Mouse (Mus musculus): ENCODE results near the gene BC005537. TPM values are rescaled to one million over a fixed set of nuclear protein-coding genes. Genes with fewer than 3 reads are reported as not detected.

Gene BC005537
- polyA plus RNA-seq, 1 experiment from 2014 or later, result 24.0 TPM

GRCm38 (mm10) chr13:24859115-24859514, 57.7 kb downstream of the BC005537 start:
- Histone ChIP-seq H3K27ac (no peak overlapping the region), H3K36me3 (0 out of 2 replicates have a peak, but pooled peaks cover 6% of the 10 kb centered on the region), H3K9ac (replicated peaks) (no peak overlapping the region), H3K4me3 (replicated peaks) (no peak overlapping the region), H3K4me1 (replicated peaks) (no peaks in the 10 kb centered on the region), H3K4me2 (replicated peaks) (no peak overlapping the region), H3K9me3 (no peaks in the 10 kb centered on the region), H3K27me3 (no peaks in the 10 kb centered on the region)
- no peak for ATAC-seq

GRCm38 (mm10) chr13:24861084-24861483, 59.6 kb downstream of the BC005537 start:
- Histone ChIP-seq H3K9ac (replicated peaks) (no peak overlapping the region), H3K4me3 (replicated peaks) (no peak overlapping the region), H3K27me3 (no peaks in the 10 kb centered on the region), H3K4me1 (replicated peaks) (no peaks in the 10 kb centered on the region), H3K9me3 (no peaks in the 10 kb centered on the region), H3K4me2 (replicated peaks) (no peak overlapping the region), H3K36me3 (0 out of 2 replicates have a peak, but pooled peaks cover 6% of the 10 kb centered on the region), H3K27ac (no peak overlapping the region)
- no peak for ATAC-seq
- WGBS, result 84% methylated on average over 12 of the region's 12 CpGs

- no peaks in the 10 kb centered on the region for H3K27me3 ChIP-seq
- WGBS, result 84% methylated on average over 7 of the region's 7 CpGs
- no peaks in the 10 kb centered on the region for H3K4me1 ChIP-seq (replicated peaks)
- H3K36me3 ChIP-seq, result 0 out of 2 replicates have a peak, but pooled peaks cover 6% of the 10 kb centered on the region
- no peaks in the 10 kb centered on the region for H3K9me3 ChIP-seq
- no peak overlapping the region for H3K4me3 ChIP-seq (replicated peaks)
- ATAC-seq, result no peak
- H3K9ac ChIP-seq (replicated peaks), result no peak overlapping the region
- H3K4me2 ChIP-seq (replicated peaks), result no peak overlapping the region
- H3K27ac ChIP-seq, result no peak overlapping the region
Observed at GRCm38 (mm10) chr13:24862021-24862420, 60.6 kb downstream of the BC005537 start.

GRCm38 (mm10) chr13:24862520-24862919, 61.1 kb downstream of the BC005537 start:
- Histone ChIP-seq H3K4me1 (replicated peaks) (no peaks in the 10 kb centered on the region), H3K4me2 (replicated peaks) (no peak overlapping the region), H3K27ac (no peak overlapping the region), H3K9ac (replicated peaks) (no peak overlapping the region), H3K36me3 (0 out of 2 replicates have a peak, but pooled peaks cover 4% of the 10 kb centered on the region), H3K9me3 (no peaks in the 10 kb centered on the region), H3K27me3 (no peaks in the 10 kb centered on the region), H3K4me3 (replicated peaks) (no peak overlapping the region)
- 57% methylated on average over 7 of the region's 7 CpGs for WGBS
- no peak for ATAC-seq

Other genes with a start within 250 kb of the BC005537 start
- 22.3 and 29.1 TPM in 2 replicates for gene Ripor2, start 219.5 kb upstream of the BC005537 start, polyA plus RNA-seq (2015; fragmentation: Nextera tagmentation; extraction: Ambion mirVana)
- not detected in 2 replicates for gene Armh2, start 60.4 kb upstream of the BC005537 start, polyA plus RNA-seq (2015; fragmentation: Nextera tagmentation; extraction: Ambion mirVana)
- 43.9 and 45.7 TPM in 2 replicates for gene Gmnn, start 39.7 kb upstream of the BC005537 start, polyA plus RNA-seq (2015; fragmentation: Nextera tagmentation; extraction: Ambion mirVana)
- gene Acot13, start 29.9 kb downstream of the BC005537 start, polyA plus RNA-seq (2015; fragmentation: Nextera tagmentation; extraction: Ambion mirVana), result 45.6 and 46.3 TPM in 2 replicates
- gene Tdp2, start 30.0 kb downstream of the BC005537 start, polyA plus RNA-seq (2015; fragmentation: Nextera tagmentation; extraction: Ambion mirVana), result 42.7 and 45.7 TPM in 2 replicates
- 2.6 and 2.7 TPM in 2 replicates for gene D130043K22Rik, start 43.5 kb downstream of the BC005537 start, polyA plus RNA-seq (2015; fragmentation: Nextera tagmentation; extraction: Ambion mirVana)
- 7.5 and 7.9 TPM in 2 replicates for gene Aldh5a1, start 136.0 kb downstream of the BC005537 start, polyA plus RNA-seq (2015; fragmentation: Nextera tagmentation; extraction: Ambion mirVana)
- gene Gpld1, start 141.5 kb downstream of the BC005537 start, polyA plus RNA-seq (2015; fragmentation: Nextera tagmentation; extraction: Ambion mirVana), result 0.63 and 1.3 TPM in 2 replicates
- gene Mrs2, start 218.7 kb downstream of the BC005537 start, polyA plus RNA-seq (2015; fragmentation: Nextera tagmentation; extraction: Ambion mirVana), result 18.6 and 19.3 TPM in 2 replicates

All from midbrain, embryonic 13.5 days (tissue).